Mouse (Mus musculus): ENCODE measurements around the gene Slc2a3.

DNA sequence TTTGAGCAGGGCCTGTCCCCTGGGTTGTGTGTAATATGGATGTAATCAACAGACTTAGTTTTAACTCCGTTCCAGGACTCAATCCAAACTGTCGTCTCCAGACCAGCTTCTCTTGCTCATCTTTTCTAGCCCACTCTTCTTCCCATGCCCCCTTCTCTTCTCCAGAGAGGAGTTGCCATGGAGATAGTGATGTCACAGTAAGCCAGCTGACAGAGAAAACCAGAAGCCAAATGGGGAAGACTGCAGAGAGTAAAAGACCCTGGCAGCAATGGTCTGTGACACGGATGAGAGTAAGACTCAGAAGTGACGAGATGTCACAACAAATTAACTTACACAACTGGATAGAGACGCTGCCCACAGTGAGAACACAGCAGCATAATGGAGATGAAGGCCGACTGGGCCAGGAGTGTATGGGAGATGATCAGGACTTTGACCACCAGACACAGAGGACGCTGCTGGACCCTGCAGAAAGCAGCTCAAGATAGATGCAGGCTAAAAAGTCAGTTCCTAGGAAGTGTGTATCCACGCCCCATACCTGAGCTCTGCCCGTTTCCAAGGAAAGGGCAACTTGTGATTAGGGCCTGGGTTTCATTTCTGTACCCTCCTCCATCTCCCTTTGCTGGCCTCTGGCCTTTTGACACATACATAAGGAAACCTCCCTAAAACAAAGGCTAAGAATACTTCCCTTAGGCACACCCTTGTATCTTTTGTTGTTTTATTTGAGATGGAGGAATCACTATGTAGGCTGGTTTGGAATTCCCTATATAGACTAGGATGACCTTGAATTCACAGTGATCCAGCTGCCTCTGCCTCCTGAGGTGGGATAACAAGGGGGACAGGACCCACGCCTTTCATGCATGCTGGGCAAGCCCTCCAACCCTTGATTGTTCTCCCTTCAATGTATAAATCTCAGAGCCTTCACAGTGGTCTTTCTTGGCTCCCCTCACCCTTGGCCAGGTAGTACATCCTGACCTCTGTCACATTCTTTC lies 31.4 kb downstream of the Slc2a3 start:
- TF ChIP-seq CTCF (IDR thresholded peaks at IDR 0.05; ENCODE audit: extremely low read depth, insufficient read depth, low read length) (no peak), POLR2A (IDR thresholded peaks at IDR 0.05; ENCODE audit: extremely low read depth, insufficient read depth, low read length) (peak; percentile 43; the same call in 1 of the 2 replicates)
